Mouse (Mus musculus) frontal cortex, postnatal 36 days (tissue): ENCODE measurements around the gene Crtc2.

Source experiments
- DNase-seq, 2 experiments: peaks; one replicate each; pipeline ENCODE4 v3.0.0; 2022; ENCODE audit warnings: low spot score in 2 of 2

Gene Crtc2

DNA sequence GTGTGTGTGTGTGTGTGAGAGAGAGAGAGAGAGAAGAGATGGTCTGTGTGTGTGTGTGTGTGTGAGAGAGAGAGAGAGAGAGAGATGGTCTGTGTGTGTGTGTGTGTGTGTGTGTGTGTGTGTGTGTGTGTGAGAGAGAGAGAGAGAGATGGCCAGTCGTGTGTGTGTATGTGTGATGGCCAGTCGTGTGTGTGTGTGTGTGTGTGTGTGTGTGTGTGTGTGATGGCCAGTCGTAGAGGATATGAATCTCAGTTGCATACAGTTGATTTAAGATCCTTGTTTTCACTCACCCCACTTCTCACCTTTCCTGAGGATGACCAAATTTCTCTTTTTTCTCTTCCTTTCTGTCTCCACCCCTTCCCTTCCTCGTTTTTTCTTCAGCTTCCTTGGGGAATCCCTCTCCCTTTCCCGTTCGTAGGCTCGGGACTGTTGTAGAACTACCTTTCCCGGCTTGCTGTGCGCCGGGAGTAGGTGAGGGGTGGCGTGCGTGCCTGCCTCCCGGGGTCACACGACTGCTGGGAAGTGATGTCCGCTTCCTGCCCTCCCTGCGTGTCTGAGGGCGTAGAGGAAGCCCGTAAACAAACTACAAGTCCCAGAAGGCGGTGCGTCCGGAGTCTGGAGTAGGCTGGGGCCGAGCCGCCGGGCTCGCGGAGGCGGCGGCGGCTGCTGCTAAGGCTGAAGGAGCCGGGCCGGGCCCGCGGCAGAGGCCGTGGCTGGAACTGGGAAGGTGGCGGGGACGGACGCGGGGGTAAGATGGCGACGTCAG is at the start of gene Crtc2:
Gene Crtc2, plus strand, starts transcription at position 511 of the 766 bp plus-strand sequence.
- DNase-seq, result peak; percentile 96 to 98

DNA sequence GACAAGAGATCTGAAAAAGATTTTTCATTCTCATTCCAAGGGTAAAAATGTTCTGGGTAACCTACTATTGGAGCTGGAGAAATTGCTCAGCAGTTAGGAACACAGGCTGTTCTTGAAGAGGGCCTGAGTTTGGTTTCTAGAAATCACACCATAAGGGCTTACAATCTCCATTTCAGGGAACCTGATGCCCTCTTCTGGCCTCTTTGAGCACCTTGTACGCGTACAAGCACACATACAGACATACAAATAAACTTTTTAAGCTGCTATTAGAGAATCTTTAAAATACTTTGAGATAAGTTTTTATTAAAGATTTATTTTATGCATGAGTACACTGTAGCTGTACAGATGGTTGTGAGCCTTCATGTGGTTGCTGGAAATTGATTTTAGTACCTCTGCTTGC is 49.4 kb upstream of the Crtc2 start:
- DNase-seq, result no peak

DNA sequence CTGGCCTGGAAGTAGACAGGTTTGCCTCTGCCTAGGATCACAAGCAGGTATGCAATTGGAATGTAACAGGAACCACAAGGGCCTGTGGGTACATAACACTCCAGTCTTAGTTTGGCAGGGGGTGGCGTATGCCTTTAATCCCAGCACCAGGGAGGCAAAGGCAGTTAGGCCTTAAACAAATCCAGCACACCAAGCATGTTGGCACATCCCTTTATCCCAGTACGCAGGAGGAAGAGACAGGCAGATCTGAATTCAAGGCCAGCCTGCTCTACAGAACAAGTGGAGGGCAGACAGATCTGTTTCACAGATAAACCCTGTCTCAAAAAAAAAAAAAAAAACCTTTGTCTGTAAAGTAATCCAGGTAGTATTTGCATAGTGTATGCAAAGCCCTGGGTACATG is 45.3 kb upstream of the Crtc2 start:
- DNase-seq, result no peak

DNA sequence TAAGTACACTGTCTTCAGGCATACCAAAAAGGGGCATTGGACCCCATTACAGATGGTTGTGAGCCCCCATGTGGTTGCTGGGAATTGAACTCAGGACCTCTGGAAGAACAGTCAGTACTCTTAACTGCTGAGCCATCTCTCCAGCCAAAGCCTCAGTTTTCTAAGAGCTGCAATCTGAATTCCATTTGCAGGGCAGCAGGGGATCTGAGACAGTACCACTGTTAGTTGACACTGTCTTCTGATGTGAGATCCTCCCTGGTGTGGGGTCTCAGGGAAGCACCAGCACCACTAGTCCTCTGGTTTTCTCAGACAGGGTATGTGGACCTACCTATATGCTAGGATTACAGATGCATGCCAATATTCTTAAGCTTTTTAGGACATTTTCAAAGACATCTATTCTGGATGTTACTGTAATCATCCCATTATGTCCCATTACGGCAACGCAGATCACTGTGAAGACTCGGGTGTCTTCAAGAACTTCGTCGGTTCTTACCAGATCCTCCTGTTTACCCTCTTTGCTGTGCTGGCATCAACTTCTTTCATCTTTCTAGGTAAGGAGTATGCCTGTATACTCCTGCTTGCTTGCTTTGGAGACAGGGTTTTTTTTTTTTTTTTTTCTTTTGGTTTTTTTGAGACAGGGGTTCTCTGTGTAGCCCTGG is 43.9 kb upstream of the Crtc2 start:
- no peak for DNase-seq

DNA sequence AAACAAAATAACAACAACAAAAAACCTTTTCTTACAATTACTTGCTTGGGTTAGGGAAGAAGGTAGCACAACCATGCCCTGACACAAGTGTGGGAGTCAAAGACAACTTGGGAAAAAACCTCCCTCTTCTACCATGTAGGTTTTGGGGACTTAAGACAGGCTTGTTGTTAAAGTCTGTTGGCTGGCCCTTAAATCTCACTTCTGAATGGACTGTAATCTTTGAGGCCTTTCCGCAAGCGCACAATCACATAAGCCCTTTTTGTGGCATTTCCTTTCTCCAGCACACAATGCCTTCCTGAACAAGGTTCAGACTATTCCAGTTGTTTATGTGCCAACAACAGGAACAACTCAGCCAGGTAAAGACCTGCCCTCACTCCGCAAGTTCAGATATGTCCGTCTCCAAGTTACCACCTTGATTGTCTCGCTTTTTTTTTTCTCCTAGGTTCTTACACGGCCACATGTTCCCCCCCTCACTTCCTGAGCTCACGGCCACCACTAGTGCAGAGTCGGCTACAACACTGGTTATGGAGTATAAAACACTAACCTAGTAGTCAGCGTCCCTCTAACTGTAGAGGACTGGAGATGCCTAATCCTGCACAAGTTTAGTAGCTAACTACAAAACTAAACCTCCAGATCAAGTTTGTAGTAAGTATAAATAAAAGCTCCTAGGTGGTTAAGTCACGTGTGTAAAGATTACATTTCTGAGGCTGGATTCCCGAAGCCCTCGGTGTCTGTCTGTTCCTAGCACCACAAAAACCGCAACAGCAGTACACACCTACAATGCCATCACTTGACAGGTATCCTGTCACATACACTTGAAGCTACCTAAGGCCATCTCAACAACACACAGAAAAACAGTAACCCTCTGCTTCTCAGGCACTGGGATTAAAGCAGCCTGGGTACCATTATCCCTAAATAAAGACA is 42.2 kb upstream of the Crtc2 start:
- no peak for DNase-seq

DNA sequence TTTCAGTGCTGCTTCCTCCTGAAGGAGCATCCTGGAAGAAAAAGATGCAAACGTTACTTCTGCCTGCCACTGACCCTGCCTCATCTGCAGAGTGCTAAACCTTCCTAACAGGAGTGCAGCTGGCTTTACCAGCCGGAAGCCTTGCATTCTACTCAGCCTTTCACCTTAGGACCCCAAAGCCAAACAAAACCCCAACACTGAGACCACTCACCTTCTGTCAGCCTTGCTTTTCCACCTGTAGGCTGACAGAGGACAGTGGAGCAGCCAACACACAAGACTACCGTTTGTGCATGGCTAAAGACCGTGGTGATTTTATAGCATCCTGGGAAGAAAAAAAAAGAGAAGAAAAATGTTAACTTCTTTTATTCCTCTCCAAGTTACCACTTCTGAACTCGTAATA is 41.2 kb upstream of the Crtc2 start:
- no peak for DNase-seq

DNA sequence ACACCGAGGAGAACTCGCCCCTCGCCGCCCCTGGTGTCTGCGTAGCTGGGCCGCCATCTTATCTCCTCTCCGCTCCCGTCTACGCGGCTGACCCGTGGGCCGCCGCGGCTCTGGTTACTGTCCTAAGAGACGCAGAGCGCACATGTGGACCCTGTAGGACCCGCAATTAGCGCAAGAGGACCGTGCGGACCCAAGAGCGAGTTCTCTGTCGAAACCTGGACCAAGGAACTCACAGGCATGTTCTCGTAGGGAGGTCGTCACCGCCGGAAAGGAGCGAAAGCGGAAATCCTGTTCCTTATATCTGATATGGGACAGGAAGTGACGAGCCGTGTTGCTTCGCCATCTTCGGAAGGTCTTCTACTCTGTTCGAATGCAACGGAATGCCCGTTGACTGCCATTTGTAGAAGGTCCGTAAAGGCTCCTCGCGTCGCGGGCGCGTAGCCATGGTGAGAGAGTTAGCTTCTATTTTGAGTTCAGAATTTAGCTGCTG is 40.5 kb upstream of the Crtc2 start, which contains the start of the genes Rps27 and Rab13:
Gene Rps27, minus strand, starts transcription at position 275 of the 490 bp plus-strand sequence.
Gene Rab13, plus strand, starts transcription at position 319 of the 490 bp plus-strand sequence.
- peak; percentile 92 to 97 for DNase-seq

DNA sequence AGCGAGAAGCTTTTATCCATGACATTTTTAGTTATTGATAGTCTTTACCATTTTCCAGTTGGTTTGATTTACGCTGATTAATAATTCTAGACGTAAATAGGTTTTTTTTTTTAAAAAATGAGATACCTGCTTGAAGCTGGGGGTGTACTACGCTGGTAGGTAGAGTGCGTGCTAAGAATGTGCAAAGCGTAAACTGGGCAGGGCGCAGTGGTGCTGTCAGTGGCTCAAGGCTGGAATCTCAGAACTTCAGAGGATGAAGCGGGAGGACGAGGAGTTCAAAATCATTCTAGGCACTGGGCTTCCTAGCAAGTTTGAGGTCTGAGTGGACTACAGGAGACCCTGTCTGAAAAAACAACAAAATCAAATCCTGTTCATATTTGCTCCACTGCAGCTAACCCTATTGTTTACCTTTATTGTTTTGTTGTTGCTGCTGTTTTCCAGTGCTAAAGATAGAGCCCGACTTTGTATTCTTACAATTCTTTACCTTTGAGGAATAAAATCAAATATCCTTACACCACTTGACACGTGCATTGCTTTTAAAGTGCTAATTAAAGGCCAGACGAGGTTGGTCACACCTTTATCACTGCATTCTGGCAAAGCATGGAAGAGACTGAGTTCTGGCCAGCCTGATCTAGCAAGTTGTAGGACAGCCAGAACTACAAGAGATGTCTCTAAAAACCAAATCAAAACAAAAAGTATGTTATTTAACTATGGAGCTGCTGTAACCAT is 39.8 kb upstream of the Crtc2 start:
- DNase-seq, result peak in 1 of 2 experiments; percentile 17

DNA sequence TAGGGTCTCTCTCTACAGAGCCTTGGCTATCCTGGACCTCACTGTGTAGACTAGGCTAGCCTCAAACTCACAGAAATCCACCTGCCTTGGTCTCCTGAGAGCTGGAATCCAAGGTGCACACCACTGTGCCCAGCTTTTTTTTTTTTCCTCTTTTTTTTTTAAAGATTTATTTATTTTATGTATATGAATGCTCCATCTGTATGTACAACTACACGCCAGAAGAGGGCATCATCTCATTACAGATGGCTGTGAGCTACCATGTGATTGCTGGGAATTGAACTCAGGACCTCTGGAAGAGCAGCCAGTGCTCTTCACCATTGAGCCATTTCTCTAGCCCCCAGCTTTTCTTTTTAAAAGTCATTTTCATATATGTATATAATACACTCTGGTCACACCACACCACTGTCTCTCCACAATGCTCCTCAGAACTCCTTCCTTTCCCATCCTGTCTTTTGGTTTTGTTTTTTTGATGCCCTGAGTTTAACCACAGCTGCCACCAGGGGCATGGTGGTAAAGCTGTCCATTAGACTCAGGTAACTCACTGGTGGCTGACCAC is 38.1 kb upstream of the Crtc2 start:
- no peak for DNase-seq

DNA sequence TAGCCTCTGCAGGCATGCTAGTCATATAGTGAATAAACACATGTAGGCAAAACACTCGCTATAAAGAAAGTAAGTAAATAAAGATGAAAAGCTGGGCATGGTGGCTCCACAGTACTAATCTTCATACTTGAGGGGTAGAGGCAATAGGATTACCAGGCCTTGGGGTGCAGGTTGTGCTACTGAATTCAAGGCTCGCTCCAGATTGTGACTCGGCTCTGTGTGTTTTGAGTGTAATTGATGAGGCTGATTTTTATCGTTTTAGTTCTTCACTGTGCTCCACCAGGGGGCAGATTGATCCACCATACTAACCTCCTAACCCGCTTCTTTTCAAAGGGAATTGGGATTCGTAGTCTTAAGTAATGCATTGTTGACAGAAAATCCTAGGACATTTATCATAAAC is 33.9 kb upstream of the Crtc2 start:
- DNase-seq, result peak; percentile 26 to 52

DNA sequence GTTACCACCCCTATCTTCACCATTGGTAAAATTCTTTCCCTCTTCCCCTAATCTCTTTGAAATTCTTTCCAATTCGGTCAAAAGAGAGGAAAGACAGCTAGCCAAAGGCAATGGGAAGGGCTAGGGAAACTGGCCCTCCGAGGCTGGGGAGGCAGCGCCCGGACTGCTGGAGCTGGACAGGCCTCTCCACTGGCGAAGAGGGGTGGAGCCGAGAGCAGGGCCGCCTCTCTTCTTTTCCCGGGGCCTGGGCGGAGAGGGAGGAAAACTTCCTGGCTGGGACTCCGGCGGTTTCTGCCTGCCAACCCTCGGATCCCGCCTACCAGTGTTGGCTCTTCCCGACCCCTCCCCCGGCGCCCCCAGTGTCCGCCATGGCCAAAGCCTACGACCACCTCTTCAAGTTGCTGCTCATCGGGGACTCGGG is 33.4 kb upstream of the Crtc2 start:
- peak; percentile 34 to 35 for DNase-seq

DNA sequence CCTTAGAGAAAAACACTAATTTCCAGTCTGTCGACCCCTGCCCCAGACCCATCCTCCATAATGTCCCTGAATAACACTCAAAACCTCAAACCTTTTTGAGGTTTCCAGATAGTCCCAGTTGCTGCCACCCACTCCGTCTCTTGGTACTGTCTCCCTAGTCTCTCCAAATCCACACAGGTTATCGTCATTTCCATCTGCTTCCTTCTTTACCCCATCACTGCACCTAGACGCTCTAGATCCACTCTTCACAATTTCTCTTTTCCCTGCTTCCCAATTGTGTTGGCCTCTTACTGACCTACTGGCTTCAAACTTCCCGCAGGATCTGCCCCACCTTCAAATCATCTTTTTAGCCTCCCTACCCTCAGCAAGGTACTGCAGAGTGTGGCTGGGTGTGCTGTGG is 32.8 kb upstream of the Crtc2 start:
- DNase-seq, result no peak

DNA sequence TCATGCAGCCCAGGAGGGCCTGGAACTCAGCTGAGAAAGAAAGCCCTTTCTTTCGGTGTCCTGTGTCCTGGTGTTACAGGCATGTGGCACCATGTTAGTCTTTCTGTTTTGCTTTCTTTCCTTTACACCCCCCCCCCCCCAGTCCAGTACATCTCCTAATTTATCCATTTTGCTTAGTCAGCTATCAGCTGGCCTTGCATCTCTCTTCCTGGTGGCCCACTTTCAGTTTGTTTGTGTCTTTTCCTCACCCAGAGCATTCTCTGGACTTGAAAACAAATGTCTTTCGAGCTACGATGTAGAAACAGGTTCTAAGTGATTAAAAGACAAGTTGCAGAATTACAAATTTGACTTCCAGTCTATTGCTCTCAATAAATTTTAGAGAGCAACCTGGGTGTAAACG is 31.5 kb upstream of the Crtc2 start:
- no peak for DNase-seq

DNA sequence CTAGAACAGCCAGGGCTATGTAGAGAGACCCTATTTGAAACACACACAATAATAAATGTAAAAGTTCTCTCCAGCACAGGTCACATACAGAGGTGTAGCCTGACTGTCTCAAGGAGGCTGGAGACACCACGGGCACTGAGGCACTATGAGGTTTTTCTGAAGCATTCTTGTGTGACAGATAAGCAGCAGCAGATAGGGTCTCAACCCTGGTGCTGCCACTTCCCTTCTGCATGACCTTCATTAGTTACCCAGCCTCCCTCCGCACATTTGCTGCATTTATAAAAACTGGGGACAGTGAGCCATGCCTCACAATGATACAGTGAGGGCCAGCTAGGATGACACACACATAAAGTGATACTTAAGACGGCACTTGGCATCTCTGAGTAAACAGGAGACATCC is 31.0 kb upstream of the Crtc2 start:
- DNase-seq, result no peak

DNA sequence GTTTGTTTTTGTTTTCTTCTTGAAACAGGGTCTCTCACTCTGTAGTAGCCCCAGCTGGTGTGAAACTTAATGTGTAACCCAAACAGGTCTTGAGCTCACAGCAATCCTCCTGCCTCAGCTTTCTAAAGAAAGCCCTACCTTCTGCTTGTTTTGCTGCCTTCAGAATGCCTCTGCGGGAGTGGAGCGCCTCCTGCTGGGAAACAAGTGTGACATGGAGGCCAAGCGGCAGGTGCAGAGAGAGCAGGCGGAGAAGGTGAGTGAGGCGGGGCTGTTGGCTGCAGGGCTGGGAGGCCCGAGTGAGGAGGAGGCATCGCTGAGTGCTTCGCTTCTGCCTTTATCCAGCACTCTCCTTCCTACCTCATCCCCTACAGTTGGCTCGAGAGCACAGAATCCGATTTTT is 29.6 kb upstream of the Crtc2 start:
- no peak for DNase-seq

DNA sequence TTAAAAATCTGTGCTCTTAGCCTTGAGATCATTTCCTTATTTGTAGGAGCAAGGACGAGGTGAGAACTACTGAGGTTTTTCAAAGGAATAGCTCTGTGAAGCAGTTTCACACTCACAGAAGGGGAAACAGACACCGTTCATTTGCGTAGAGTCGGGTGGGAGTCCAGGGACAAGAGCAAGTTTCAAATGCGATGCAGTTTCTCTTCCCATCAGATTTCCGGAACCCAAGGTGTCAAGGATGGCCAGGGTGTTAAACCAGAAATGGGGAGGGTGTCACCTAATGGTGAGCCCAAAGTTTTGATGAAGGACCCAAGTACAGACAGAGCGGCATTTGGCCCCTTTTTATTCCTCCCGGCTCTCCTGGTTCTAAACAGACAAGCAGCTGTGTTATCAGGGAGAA is 22.9 kb upstream of the Crtc2 start:
- DNase-seq, result no peak

DNA sequence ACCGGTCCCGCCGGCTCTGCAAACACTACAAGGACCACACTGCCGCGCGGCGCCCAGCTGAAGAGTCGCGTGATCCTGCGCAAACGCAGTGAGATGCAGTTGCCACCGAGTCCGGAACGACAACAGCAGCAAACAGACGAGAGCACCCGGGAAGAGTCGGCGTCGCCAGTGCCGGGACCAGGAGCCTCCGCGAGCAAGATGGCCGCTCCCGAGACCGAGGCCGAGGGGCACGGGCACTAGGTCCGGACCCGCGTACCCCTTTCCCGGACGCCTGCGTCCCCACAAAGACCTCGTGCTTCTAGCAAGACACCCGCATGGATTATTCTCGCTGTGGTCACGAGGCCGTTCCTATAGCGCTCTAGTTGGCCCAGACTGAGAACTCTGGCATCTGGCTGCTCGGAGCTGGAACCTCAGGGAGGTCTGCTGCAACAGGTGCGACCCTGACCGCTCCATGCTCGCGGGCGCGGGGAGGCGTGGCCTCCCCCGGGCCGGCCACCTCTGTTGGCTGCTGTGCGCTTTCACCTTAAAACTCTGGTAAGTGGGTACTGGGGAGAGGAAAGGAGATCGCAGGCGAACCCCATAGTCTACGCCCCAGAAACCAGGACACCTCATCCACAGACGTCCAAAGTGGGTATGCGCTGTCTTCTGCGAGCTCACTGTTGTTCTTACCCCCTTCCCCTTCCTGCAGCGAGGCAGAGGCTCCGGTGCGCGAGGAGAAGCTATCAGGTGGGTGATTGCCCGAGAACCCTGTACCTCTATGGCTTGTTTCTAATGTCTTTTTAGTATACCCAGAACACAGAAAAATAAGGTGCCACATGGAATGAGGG is 22.2 kb upstream of the Crtc2 start, which contains the start of gene Jtb:
Gene Jtb, plus strand, starts transcription at position 91 of the 827 bp plus-strand sequence.
- peak; percentile 93 to 98 for DNase-seq

DNA sequence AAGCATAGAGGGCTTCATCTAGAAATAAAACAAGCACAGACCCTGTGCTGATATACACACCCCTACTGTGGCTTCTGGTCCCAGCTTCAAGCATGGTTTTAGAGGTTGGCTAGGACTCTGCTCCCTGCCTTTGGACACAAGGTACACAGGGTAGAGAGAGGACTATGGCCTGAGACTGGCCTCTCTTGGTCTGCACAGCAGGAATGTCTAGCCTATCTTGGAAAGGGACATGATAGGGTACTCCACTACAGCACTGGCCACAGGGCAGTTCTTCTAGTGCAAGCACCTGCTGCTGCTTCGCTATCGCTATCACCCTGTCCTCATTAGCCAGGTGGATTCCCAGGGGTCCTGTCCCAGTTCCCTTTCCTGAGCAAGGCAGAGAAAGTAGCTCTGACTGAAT is 12.7 kb upstream of the Crtc2 start:
- no peak for DNase-seq

DNA sequence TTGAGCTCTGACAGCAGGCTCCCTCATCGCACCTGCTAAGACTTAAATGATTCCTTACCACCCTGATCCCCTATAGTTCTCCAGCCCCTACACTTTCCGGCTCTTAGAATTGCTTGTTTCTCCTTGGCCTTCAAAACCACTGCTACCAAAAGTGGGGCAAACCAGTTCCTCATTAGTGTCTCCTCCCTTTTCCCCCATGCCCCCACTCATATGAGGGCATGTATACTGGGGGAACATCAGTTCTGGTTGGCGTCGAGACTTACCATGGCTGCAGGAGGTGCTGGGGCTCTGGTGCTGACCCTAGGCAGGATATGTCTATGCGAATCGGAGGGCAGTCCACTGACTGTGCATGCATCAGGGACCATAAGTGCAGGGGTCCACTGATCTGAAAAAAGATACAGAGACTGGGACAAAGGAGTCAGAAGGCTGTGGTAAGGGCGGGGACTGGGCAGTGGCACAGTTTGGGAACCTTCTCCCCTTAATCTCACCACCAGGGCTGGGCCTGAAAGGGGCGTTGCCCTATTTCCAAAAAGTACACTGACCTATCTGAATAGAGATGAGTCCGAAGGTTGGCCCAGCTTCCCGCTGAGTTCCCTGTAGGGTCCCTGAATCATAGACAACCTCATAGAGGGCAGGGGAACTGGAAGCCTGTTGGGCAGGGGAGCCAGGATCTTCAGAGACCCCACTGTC is 12.1 kb upstream of the Crtc2 start:
- DNase-seq, result no peak
